ENCODE assay signal across 11 mouse cellular contexts in the genomic region with DNA sequence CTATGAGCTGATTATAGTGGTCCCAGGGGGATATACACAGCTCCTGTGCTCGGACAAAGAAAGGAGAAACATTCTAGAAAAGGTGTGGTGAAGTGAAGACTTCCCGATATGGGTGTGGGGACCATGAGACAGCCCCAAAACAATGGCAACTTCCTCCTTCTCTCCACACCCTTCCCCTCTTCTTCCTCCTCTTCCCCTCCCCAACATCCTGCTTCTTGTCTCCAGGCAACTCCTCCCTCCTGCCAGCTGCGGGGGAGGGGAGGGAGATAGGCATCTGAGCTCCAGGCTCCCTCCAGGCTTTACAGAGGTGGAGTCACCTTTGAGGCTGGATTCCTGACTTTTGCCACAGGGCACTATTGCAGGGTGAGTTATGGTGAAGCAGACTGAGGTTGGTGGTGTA. TPM values are rescaled to one million over a fixed set of nuclear protein-coding genes. Genes with fewer than 3 reads are reported as not detected.
DNase-seq lines count a peak whose midpoint lies in the region; TF ChIP-seq lines count a peak whose summit lies in the region.
"Had no signal": no experiment of that assay in that cellular context is flagged by ENCODE, and none has a peak within 500 bp of the region (broad histone marks: within the 10 kb centered on the region; RNA-seq: fewer than 3 reads in every experiment).

No protein-coding gene starts in this region.

- no peak overlapping the region for H3K4me3 ChIP-seq in lung, adult 2 months (replicated peaks; ENCODE audit: extremely low read depth, low read depth, low read length)

- TF ChIP-seq CTCF in lung, adult 2 months (IDR thresholded peaks at IDR 0.05; ENCODE audit: insufficient read depth, low read length): no peak

- DNase-seq in urinary bladder, postnatal 14 days (ENCODE audit: low spot score): peak; percentile 11
- no peak for DNase-seq in urinary bladder, adult 2 months (ENCODE audit: low spot score)
- peak; percentile 65 for DNase-seq in heart, adult 8-10 months (ENCODE audit: low spot score)
- peak; percentile 36 for DNase-seq in lung, adult 2 months
- DNase-seq in cerebellum, adult 11 months: no peak
- no peak for DNase-seq in thymus, postnatal 14 days
- no peak for DNase-seq in layer of hippocampus, postnatal 36 days
- DNase-seq: cerebellum, adult 2 months; gastrocnemius, postnatal 14 days; left cerebral cortex, postnatal 4 days had no signal

- no peak for TF ChIP-seq POLR2A in lung, adult 2 months (IDR thresholded peaks at IDR 0.05; ENCODE audit: borderline replicate concordance, extremely low read depth, low read depth, low read length)

- WGBS in lung, adult 2 months: 8% methylated on average over 3 of the region's 3 CpGs

- peaks cover 11% of the 10 kb centered on the region for H3K4me1 ChIP-seq in lung, adult 2 months (ENCODE audit: control insufficient read depth, insufficient read depth, low read length)

RNA-seq across cellular contexts. Expression of gene Ropn1l, which starts 40.6 kb away (rescaled TPM):
- polyA plus RNA-seq in urinary bladder, adult 2 months (2012; rRNA removed): 1.6 and 2.4 TPM in 2 replicates
- total RNA-seq in heart, adult 8-10 months (2022): under 1 TPM in 2 of 4 experiments, not detected in 2; 0.28 to 0.57 TPM
- polyA plus RNA-seq in lung, adult 2 months (2012; rRNA removed): 2.1 and 2.4 TPM in 2 replicates
- total RNA-seq in layer of hippocampus, postnatal 36 days (2021): 1 to 10 TPM in 1 of 2 experiments, under 1 TPM in 1; 0.50 to 1.1 TPM
- total RNA-seq: megakaryocyte-erythroid progenitor cell, adult 5-6 weeks had no signal

RNA-seq across cellular contexts. Expression of gene Ankrd33b, which starts 45.4 kb away (rescaled TPM):
- polyA plus RNA-seq in urinary bladder, adult 2 months (2012; rRNA removed): 0.85 and 1.1 TPM in 2 replicates
- 10 to 100 TPM; 26.4 to 31.4 (median 29.1) TPM for total RNA-seq in heart, adult 8-10 months (2022)
- polyA plus RNA-seq in lung, adult 2 months (2012; rRNA removed): 39.4 and 42.2 TPM in 2 replicates
- total RNA-seq in layer of hippocampus, postnatal 36 days (2021): 10 to 100 TPM; 53.2 to 54.2 TPM

Comparison
In these comparisons a context has a peak if more than half of its experiments do, and no peak if none do; other contexts are left out.
1. DNase-seq: peak in urinary bladder, postnatal 14 days (single experiment), heart, adult 8-10 months (single experiment) and lung, adult 2 months (single experiment); none in urinary bladder, adult 2 months (single experiment), cerebellum, adult 11 months (single experiment), thymus, postnatal 14 days (single experiment) and layer of hippocampus, postnatal 36 days (0 of 2).